Mouse (Mus musculus): ENCODE results near the gene Acadl.
A peak's percentile ranks its signal among the peaks of the same experiment; 100 is the strongest.

The Acadl gene

GRCm38 (mm10) chr1:66797962-66798361 lies 65.1 kb downstream of the Acadl start:
- no peak for ATAC-seq (ENCODE audit: insufficient number of reproducible peaks, low FRiP score, low TSS enrichment)

GRCm38 (mm10) chr1:66792838-66793466 lies 70.1 kb downstream of the Acadl start:
- no peak for ATAC-seq (ENCODE audit: insufficient number of reproducible peaks, low FRiP score, low TSS enrichment)

DNA sequence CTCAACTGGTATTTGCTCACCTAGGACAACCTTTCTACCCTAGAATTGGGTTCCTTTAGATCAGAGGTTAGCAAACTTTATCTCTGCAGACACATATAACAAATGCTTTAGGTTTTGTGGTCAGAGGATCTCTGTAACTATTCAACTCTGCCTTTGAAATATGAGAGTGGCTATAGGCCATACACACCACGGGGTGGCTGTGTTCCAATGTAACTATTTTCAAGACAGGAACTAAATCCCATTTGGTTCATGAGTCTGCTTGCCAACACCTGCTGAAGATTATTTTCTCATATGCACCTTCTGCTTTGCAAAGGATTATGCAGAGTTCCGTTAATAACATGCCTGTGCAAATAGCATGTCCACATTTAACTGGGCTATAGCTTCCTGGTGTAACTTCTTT lies 80.8 kb downstream of the Acadl start:
- ATAC-seq (ENCODE audit: insufficient number of reproducible peaks, low FRiP score, low TSS enrichment): peak; percentile 26; the same call in 1 of the 2 replicates

DNA sequence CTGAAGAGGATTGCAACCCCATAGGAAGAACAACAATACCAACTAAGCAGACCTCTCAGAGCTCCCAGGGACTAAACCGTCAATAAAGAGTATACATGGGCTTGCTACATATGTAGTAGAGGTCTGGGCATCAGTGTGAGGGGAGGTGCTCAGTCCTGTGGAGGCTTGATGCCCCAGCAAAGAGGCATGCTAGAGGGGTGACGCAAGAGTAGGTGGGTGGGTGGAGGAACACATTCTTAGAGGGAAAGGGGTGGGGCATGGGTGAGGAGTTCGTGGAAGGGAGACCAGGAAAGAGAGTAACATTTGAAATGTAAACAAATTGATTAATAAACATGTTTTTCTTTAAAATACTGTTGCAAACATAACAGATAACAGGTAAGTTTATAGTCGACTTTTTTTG lies 82.0 kb downstream of the Acadl start:
- ATAC-seq (ENCODE audit: insufficient number of reproducible peaks, low FRiP score, low TSS enrichment): no peak
